In the genomic region with DNA sequence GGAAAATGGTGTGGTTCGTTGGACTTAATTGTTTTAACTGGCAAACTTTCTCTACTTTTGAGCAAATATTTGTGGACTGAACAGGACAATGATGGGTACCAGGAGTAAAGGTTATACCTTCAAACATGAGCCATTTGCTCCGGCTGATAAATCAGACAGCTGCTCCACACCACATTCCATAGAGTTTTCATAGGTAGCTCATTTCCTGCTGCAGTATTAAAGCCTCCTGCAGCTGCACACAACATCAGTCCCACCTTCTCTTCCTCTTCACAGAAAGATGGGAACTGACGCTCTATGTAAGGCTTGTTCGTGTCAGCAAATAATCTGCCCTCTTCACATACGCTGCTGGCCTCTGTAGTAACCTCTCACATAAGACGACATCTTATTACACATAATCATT, we compare ENCODE assay signal across 19 mouse cellular contexts. TPM values are rescaled to one million over a fixed set of nuclear protein-coding genes. Genes with fewer than 3 reads are reported as not detected.
DNase-seq lines count a peak whose midpoint lies in the region; ATAC-seq and TF ChIP-seq lines count a peak whose summit lies in the region.
"Had no signal": no experiment of that assay in that cellular context is flagged by ENCODE, and none has a peak within 500 bp of the region (broad histone marks: within the 10 kb centered on the region; RNA-seq: fewer than 3 reads in every experiment).

No protein-coding gene starts in this region.

- ATAC-seq in liver, embryonic 12.5 days: no peak
- ATAC-seq in midbrain, embryonic 11.5 days (ENCODE audit: low FRiP score): no peak
- ATAC-seq in midbrain, embryonic 13.5 days: no peak
- ATAC-seq: activated CD4-positive, CD25-positive, alpha-beta regulatory T cell, adult 4 months; forebrain, embryonic 13.5 days; forebrain, embryonic 15.5 days; forebrain, postnatal 0 days had no signal

- H3K79me2 ChIP-seq in liver, adult 2 months (ENCODE audit: control insufficient read depth, insufficient read depth, low read length): no peaks in the 10 kb centered on the region

- H3K4me2 ChIP-seq in liver, embryonic 12.5 days: no peak overlapping the region
- no peak overlapping the region for H3K4me2 ChIP-seq in midbrain, embryonic 11.5 days
- no peak overlapping the region for H3K4me2 ChIP-seq in midbrain, embryonic 13.5 days (replicated peaks)
- H3K4me2 ChIP-seq: embryonic facial prominence, embryonic 12.5 days; forebrain, embryonic 13.5 days; forebrain, embryonic 15.5 days had no signal

- DNase-seq in liver, adult 2 months (ENCODE audit: extremely low read depth, low read depth, low spot score): peak; percentile 79
- peak; percentile 56 for DNase-seq in midbrain, embryonic 11.5 days (ENCODE audit: low spot score, missing footprints)
- DNase-seq in thymus, postnatal 25 days: no peak
- DNase-seq: adrenal gland, adult 8-10 months; adrenal gland, postnatal 14 days; adrenal gland, postnatal 36 days; cerebellum, adult 11-12 months; cerebellum, adult 2 months; cerebellum, adult 9-10 months; cerebellum, postnatal 10 days; cerebellum, postnatal 25 days; forebrain, postnatal 0 days had no signal

- no peaks in the 10 kb centered on the region for H3K36me3 ChIP-seq in liver, adult 2 months (ENCODE audit: control insufficient read depth, insufficient read depth, low read length)
- H3K36me3 ChIP-seq in liver, embryonic 12.5 days: no peaks in the 10 kb centered on the region
- H3K36me3 ChIP-seq in midbrain, embryonic 11.5 days (ENCODE audit: control insufficient read depth, insufficient read depth, low read length): no peaks in the 10 kb centered on the region
- no peaks in the 10 kb centered on the region for H3K36me3 ChIP-seq in midbrain, embryonic 13.5 days
- H3K36me3 ChIP-seq: embryonic facial prominence, embryonic 10.5 days; embryonic facial prominence, embryonic 12.5 days; forebrain, embryonic 15.5 days had no signal

- H3K9ac ChIP-seq in liver, adult 2 months (ENCODE audit: low read depth, low read length): no peak overlapping the region
- no peak overlapping the region for H3K9ac ChIP-seq in liver, embryonic 12.5 days
- H3K9ac ChIP-seq in midbrain, embryonic 11.5 days (ENCODE audit: low read length): no peak overlapping the region
- H3K9ac ChIP-seq in midbrain, embryonic 13.5 days (replicated peaks): no peak overlapping the region
- H3K9ac ChIP-seq: embryonic facial prominence, embryonic 12.5 days; forebrain, embryonic 13.5 days; forebrain, embryonic 15.5 days; forebrain, postnatal 0 days had no signal

- H3K4me1 ChIP-seq in liver, adult 2 months (ENCODE audit: control insufficient read depth, insufficient read depth, low read length): peaks cover 7% of the 10 kb centered on the region
- no peaks in the 10 kb centered on the region for H3K4me1 ChIP-seq in liver, embryonic 12.5 days
- no peaks in the 10 kb centered on the region for H3K4me1 ChIP-seq in midbrain, embryonic 11.5 days (ENCODE audit: control insufficient read depth, insufficient read depth, low read length)
- no peaks in the 10 kb centered on the region for H3K4me1 ChIP-seq in midbrain, embryonic 13.5 days (replicated peaks)
- H3K4me1 ChIP-seq: embryonic facial prominence, embryonic 10.5 days; embryonic facial prominence, embryonic 12.5 days; forebrain, embryonic 13.5 days; forebrain, embryonic 15.5 days had no signal

- H3K4me3 ChIP-seq in liver, adult 2 months (ENCODE audit: insufficient read depth, low read depth, low read length): no peak overlapping the region
- H3K4me3 ChIP-seq in liver, embryonic 12.5 days: no peak overlapping the region
- H3K4me3 ChIP-seq in midbrain, embryonic 11.5 days (ENCODE audit: low read depth, low read length): no peak overlapping the region
- H3K4me3 ChIP-seq in midbrain, embryonic 13.5 days (replicated peaks): no peak overlapping the region
- H3K4me3 ChIP-seq: embryonic facial prominence, embryonic 10.5 days; embryonic facial prominence, embryonic 12.5 days; forebrain, embryonic 13.5 days; forebrain, embryonic 15.5 days had no signal

- no peak for TF ChIP-seq CTCF in liver, adult 2 months (IDR thresholded peaks at IDR 0.05; ENCODE audit: low read depth, low read length)

- 31% methylated on average over 6 of the region's 6 CpGs for WGBS in liver, adult 2 months
- WGBS in liver, embryonic 12.5 days (ENCODE audit: insufficient replicate concordance): 77% methylated on average over 6 of the region's 6 CpGs
- WGBS in midbrain, embryonic 11.5 days: 86% methylated on average over 6 of the region's 6 CpGs
- WGBS in midbrain, embryonic 13.5 days: 91% methylated on average over 6 of the region's 6 CpGs

- no peaks in the 10 kb centered on the region for H3K27me3 ChIP-seq in liver, adult 2 months (ENCODE audit: control insufficient read depth, insufficient read depth, low read length)
- H3K27me3 ChIP-seq in liver, embryonic 12.5 days (replicated peaks): no peaks in the 10 kb centered on the region
- H3K27me3 ChIP-seq in midbrain, embryonic 11.5 days (ENCODE audit: control insufficient read depth, insufficient read depth, low read length): no peaks in the 10 kb centered on the region
- no peaks in the 10 kb centered on the region for H3K27me3 ChIP-seq in midbrain, embryonic 13.5 days
- H3K27me3 ChIP-seq: embryonic facial prominence, embryonic 12.5 days; forebrain, embryonic 13.5 days; forebrain, embryonic 15.5 days had no signal

- H3K9me3 ChIP-seq in liver, embryonic 12.5 days (replicated peaks): no peaks in the 10 kb centered on the region
- no peaks in the 10 kb centered on the region for H3K9me3 ChIP-seq in midbrain, embryonic 11.5 days (ENCODE audit: control insufficient read depth, low read length)
- H3K9me3 ChIP-seq in midbrain, embryonic 13.5 days: no peaks in the 10 kb centered on the region
- H3K9me3 ChIP-seq: embryonic facial prominence, embryonic 10.5 days; embryonic facial prominence, embryonic 12.5 days; forebrain, embryonic 13.5 days; forebrain, embryonic 15.5 days had no signal

- no peak overlapping the region; the same call in 1 of the 2 replicates for H3K27ac ChIP-seq in liver, adult 2 months (replicated peaks; ENCODE audit: insufficient read depth, low read depth, low read length)
- no peak overlapping the region for H3K27ac ChIP-seq in liver, embryonic 12.5 days
- H3K27ac ChIP-seq in midbrain, embryonic 11.5 days (ENCODE audit: low read depth, low read length): no peak overlapping the region
- H3K27ac ChIP-seq in midbrain, embryonic 13.5 days: no peak overlapping the region
- H3K27ac ChIP-seq: embryonic facial prominence, embryonic 10.5 days; embryonic facial prominence, embryonic 12.5 days; forebrain, embryonic 13.5 days; forebrain, embryonic 15.5 days had no signal

- no peak for TF ChIP-seq POLR2A in liver, adult 2 months (IDR thresholded peaks at IDR 0.05; ENCODE audit: extremely low read depth, insufficient read depth, low read length)

RNA-seq across cellular contexts. Expression of a gene that starts 22.4 kb away (rescaled TPM):
- 13.5 and 16.7 TPM in 2 replicates for total RNA-seq in liver, adult 2 months (2014; rRNA removed)
- 6.2 and 6.6 TPM in 2 replicates for polyA plus RNA-seq in liver, adult 2 months (2012; rRNA removed)
- 8.0 TPM in 2 replicates for polyA plus RNA-seq in liver, embryonic 12.5 days (2016; fragmentation: Nextera tagmentation; extraction: Ambion mirVana)
- 4.9 and 6.0 TPM in 2 replicates for polyA plus RNA-seq in midbrain, embryonic 11.5 days (2014; fragmentation: Nextera tagmentation; extraction: Ambion mirVana)
- 5.3 and 5.8 TPM in 2 replicates for polyA plus RNA-seq in midbrain, embryonic 13.5 days (2015; fragmentation: Nextera tagmentation; extraction: Ambion mirVana)
